Mouse (Mus musculus) liver, embryonic 15.5 days (tissue): ENCODE results near the gene 1700011L22Rik. TPM values are rescaled to one million over a fixed set of nuclear protein-coding genes. Genes with fewer than 3 reads are reported as not detected.

ENCODE experiments used
- ATAC-seq: fragments of 200-750 bp; cut with Nextera tagmentation; 2 replicates; pipeline ENCODE4 v1.8.0; 2017; ENCODE audit warnings: moderate number of reproducible peaks, mild to moderate bottlenecking, moderate library complexity; ENCODE audit not compliant: insufficient read depth
- H3K27ac ChIP-seq: fragments of 300-500 bp; sonication (generic); replicated peaks from 2 replicates; pipeline ENCODE4 v1.5.1; 2015; ENCODE audit warnings: mild to moderate bottlenecking, inconsistent platforms
- H3K27me3 ChIP-seq: fragments of 300-500 bp; sonication (generic); 2 replicates; pipeline ENCODE4 v1.6.1; 2015; ENCODE audit warnings: mild to moderate bottlenecking, inconsistent platforms
- H3K36me3 ChIP-seq: fragments of 300-500 bp; sonication (generic); replicated peaks from 2 replicates; pipeline ENCODE4 v1.6.1; 2015; ENCODE audit warnings: moderate library complexity, mild to moderate bottlenecking, inconsistent platforms
- H3K4me1 ChIP-seq: fragments of 300-500 bp; sonication (generic); replicated peaks from 2 replicates; pipeline ENCODE4 v1.6.1; 2015; ENCODE audit warnings: inconsistent platforms
- H3K4me2 ChIP-seq: fragments of 300-500 bp; sonication (generic); 2 replicates; pipeline ENCODE4 v1.6.1; 2015; ENCODE audit warnings: moderate library complexity, mild to moderate bottlenecking, inconsistent platforms
- H3K4me3 ChIP-seq: fragments of 300-500 bp; sonication (generic); replicated peaks from 2 replicates; pipeline ENCODE4 v1.5.1; 2015; ENCODE audit warnings: mild to moderate bottlenecking, inconsistent platforms
- H3K9ac ChIP-seq: fragments of 300-500 bp; sonication (generic); 2 replicates; pipeline ENCODE4 v1.6.1; 2015; ENCODE audit warnings: moderate library complexity, mild to moderate bottlenecking, inconsistent platforms
- H3K9me3 ChIP-seq: fragments of 300-500 bp; sonication (generic); replicated peaks from 2 replicates; pipeline ENCODE4 v1.6.1; 2016; ENCODE audit warnings: inconsistent platforms
- WGBS: fragments of 180-500 bp; shearing (Covaris S2); methylation state at CpG from one replicate; pipeline ENCODE4 v1.1.7; 2015; ENCODE audit warnings: mixed read lengths; ENCODE audit not compliant: insufficient replicate concordance; 5-methylcytosine and 5-hydroxymethylcytosine counted together
- polyA plus RNA-seq: library from polyadenylated mRNA; unstranded; fragments of >200 nt; fragmentation: Nextera tagmentation; extraction: Ambion mirVana; gene quantifications from 2 replicates; pipeline ENCODE4 v1.2.1, GENCODE M21; 2015

Gene 1700011L22Rik
- polyA plus RNA-seq: not detected in 2 replicates

DNA sequence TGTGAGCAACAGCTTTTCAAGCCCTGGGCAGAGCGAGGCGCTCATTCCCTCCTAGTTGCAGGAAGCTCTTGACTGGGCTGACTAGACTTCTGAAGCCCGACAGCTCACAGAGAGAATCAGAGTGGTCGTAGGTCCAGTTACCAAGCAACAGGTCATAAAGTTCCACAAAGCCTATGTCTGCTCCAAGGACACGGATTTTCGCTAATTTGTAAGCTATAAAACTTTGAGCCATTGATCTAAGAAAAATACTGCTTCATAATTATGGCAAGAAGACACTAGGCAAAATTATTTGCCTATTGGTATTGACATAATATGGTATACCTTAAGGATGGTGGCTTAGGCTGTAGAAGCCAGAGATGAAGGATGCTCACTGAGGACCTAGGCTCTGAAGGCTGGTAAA is at the start of gene 1700011L22Rik:
TSS of gene 1700011L22Rik (minus strand) at position 101 of the 400 bp plus-strand sequence.
- Histone ChIP-seq H3K36me3 (no peaks in the 10 kb centered on the region), H3K4me2 (no peak within 1 kb of the TSS), H3K27ac (no peak within 1 kb of the TSS), H3K9me3 (no peaks in the 10 kb centered on the region), H3K9ac (no peak within 1 kb of the TSS), H3K4me1 (no peaks in the 10 kb centered on the region), H3K4me3 (no peak within 1 kb of the TSS), H3K27me3 (no peaks in the 10 kb centered on the region)
- ATAC-seq: no peak
- 61% methylated on average over 6 of the region's 6 CpGs for WGBS

- Histone ChIP-seq H3K4me3 (no peak overlapping the region), H3K27me3 (no peaks in the 10 kb centered on the region), H3K4me2 (no peak overlapping the region), H3K9ac (no peak overlapping the region), H3K27ac (no peak overlapping the region), H3K9me3 (no peaks in the 10 kb centered on the region), H3K36me3 (no peaks in the 10 kb centered on the region), H3K4me1 (peaks cover 19% of the 10 kb centered on the region)
- WGBS: 42% methylated on average over 3 of the region's 3 CpGs
- no peak for ATAC-seq
Observed at GRCm38 (mm10) chr8:79297763-79298162, 49.4 kb upstream of the 1700011L22Rik start.

DNA sequence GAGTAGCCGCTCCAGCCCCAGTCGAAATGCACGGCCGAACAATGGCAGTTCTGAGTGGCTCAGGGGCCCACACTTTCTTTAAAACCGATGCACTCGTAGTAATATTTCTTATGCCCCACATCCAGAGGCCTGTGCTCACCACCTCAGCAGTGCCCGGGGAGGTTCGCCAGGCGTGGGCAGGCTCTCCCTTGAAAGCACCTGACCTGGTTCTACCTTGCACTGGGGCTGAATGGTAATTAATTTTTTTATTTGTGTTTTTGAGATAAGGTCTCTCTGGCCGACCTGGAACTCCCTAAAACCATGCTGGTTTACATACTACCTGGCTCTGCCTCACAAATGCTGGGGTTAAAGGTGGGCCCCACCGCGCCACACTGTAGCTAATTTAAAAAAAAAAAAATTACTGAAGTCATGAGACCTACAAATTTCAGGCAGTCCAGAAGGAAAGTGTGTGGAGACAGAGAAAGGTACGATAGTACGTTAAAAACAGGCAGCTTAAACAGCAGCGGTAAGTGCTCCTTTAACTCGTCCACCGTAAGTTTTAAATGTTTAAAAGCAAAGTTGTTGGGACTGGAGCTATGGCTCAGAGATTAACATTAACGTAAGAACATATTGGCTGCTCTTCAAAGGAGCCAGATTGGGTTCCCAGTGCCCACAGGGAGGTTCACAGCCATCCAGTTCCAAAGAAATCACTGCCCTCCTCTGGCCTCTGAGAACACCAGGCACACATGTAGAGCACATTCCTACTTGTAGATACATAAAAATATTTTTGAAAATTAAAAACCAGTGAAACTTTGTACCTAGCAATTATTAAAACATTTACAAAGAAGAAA is 47.1 kb upstream of the 1700011L22Rik start:
- H3K36me3 ChIP-seq: no peaks in the 10 kb centered on the region
- peak overlapping the region; percentile 84 for H3K27ac ChIP-seq
- H3K27me3 ChIP-seq: no peaks in the 10 kb centered on the region
- ATAC-seq: no peak
- H3K9ac ChIP-seq: peak overlapping the region; percentile 86
- H3K4me3 ChIP-seq: peak overlapping the region; percentile 78
- H3K4me2 ChIP-seq: peak overlapping the region; percentile 95
- peaks cover 20% of the 10 kb centered on the region for H3K4me1 ChIP-seq
- no peaks in the 10 kb centered on the region for H3K9me3 ChIP-seq
- 12% methylated on average over 18 of the region's 18 CpGs for WGBS

DNA sequence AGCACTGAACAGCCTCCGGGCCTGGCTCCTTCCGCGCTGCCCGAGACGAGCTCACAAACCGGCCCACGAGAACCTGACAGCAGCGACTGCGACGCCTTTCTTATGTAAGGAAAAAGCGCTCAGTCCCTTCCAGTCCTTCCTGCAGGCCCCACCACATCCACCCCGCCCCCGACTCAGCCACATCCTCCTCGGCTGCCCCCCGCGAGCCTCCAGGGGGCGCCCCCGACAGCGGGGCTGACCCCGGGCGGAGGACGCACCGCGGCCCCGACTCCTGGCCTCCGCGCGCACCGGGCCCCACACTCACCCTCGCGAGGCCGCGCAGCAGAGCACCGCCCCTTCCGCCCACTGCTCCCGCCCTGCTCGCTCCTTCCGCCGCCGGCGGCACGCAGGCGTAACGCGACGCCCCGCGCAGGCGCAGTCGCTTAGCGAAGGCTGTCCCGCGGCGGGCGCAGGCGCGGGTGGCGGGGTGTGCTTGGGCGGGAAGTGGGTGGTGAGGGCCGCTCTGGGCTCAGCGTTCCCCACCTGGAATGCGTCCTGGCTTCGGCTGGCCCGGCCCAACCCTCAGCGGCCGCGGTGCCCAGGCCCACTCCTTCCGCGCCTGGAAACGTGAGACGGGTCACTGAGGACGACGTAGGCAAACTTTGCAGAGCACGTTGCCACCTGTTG is 46.4 kb upstream of the 1700011L22Rik start, which contains the start of gene Mmaa:
TSS of gene Mmaa (minus strand) at position 328 of the 666 bp plus-strand sequence.
- ATAC-seq: peak; percentile 100
- H3K36me3 ChIP-seq: no peaks in the 10 kb centered on the region
- H3K9me3 ChIP-seq: no peaks in the 10 kb centered on the region
- H3K4me2 ChIP-seq: peak within 1 kb of the TSS; percentile 95
- H3K4me3 ChIP-seq: peak within 1 kb of the TSS; percentile 78
- WGBS: under 1% methylated on average over 74 of the region's 74 CpGs
- no peaks in the 10 kb centered on the region for H3K27me3 ChIP-seq
- H3K27ac ChIP-seq: peak within 1 kb of the TSS; percentile 84
- H3K4me1 ChIP-seq: peaks cover 20% of the 10 kb centered on the region
- peak within 1 kb of the TSS; percentile 86 for H3K9ac ChIP-seq

DNA sequence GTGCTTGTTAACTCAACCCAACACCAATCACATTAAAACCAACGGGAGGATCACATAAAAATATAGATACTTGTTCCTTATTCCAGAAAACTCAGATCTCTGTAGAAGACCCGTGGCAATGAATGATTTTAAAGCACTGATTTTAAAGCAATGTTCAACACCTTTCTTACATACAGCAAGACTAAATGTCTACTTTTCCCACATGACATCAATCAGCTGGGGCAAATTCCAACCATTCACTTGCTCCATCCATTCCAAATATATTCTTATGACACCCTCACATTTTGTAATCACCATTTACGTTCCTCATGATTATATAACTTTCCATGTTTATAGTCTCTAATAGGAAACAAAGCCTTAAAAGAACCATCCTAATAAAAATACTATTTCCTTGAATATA is 45.5 kb upstream of the 1700011L22Rik start:
- 0 out of 2 replicates have a peak overlapping the region, but pooled peaks have one; percentile 21 for H3K9ac ChIP-seq
- H3K27me3 ChIP-seq: no peaks in the 10 kb centered on the region
- no peak for ATAC-seq
- H3K4me3 ChIP-seq: peak overlapping the region; percentile 78
- no peak overlapping the region for H3K27ac ChIP-seq
- H3K4me1 ChIP-seq: peaks cover 20% of the 10 kb centered on the region
- H3K36me3 ChIP-seq: no peaks in the 10 kb centered on the region
- no peaks in the 10 kb centered on the region for H3K9me3 ChIP-seq
- H3K4me2 ChIP-seq: peak overlapping the region; percentile 95
- 48% methylated on average over 3 of the region's 3 CpGs for WGBS

DNA sequence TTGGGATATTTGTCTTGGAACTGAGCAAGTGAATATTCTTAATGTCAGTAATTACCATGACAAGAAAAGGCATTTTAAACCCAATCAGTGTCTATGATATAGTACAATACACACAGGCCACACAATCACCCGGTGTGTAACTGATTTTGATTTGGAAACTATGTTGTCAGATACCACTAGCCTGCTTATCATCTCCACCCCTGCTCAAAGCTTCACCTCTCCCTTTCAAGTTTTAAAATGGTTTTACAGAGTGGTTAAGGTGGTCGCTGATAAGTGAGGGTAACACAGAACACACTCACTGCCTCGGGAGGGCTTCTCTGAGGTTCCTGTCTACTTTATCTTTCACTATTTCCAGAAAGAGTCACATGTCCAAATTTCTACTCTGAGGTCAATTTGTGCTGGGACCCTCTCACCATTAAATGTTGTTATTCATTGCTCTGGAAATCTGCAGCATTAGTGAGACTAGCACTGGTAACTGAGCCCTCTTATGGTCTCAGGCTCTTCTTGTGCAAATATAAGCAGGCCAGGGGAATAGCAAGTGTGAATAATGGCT is 44.4 kb upstream of the 1700011L22Rik start:
- H3K27me3 ChIP-seq: no peaks in the 10 kb centered on the region
- no peaks in the 10 kb centered on the region for H3K36me3 ChIP-seq
- H3K4me1 ChIP-seq: peaks cover 20% of the 10 kb centered on the region
- ATAC-seq: no peak
- WGBS: 12% methylated on average over 3 of the region's 3 CpGs
- H3K9me3 ChIP-seq: no peaks in the 10 kb centered on the region
- H3K9ac ChIP-seq: no peak overlapping the region
- H3K4me2 ChIP-seq: peak overlapping the region; percentile 95; the same call in 1 of the 2 replicates
- H3K4me3 ChIP-seq: no peak overlapping the region
- no peak overlapping the region for H3K27ac ChIP-seq

DNA sequence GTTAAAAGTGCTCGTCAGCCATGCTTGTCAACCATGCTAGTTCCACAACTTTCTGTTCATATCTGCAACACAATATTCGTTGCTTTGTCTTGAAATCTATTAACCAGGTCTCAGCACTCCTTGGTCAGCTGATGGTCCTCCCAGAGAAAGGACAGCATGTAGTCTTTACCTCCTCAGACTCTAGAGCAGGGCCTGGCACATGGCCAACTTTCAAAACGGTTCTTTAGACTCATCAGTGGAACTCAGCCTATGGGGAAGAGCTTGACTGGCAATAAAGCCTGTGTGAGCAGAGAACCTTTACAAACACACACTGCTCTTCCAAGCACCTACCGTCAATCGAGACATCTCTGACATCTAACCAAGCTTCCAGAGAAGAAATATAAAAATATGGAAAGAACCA is 41.2 kb upstream of the 1700011L22Rik start:
- Histone ChIP-seq H3K9ac (no peak overlapping the region), H3K27ac (no peak overlapping the region), H3K4me1 (peaks cover 13% of the 10 kb centered on the region), H3K27me3 (no peaks in the 10 kb centered on the region), H3K36me3 (no peaks in the 10 kb centered on the region), H3K9me3 (no peaks in the 10 kb centered on the region), H3K4me3 (no peak overlapping the region), H3K4me2 (no peak overlapping the region)
- WGBS: 62% methylated on average over 5 of the region's 5 CpGs
- no peak for ATAC-seq

GRCm38 (mm10) chr8:79288681-79289080 is 40.3 kb upstream of the 1700011L22Rik start:
- WGBS: 48% methylated on average over 2 of the region's 2 CpGs
- H3K27me3 ChIP-seq: no peaks in the 10 kb centered on the region
- H3K9me3 ChIP-seq: no peaks in the 10 kb centered on the region
- H3K27ac ChIP-seq: no peak overlapping the region
- no peaks in the 10 kb centered on the region for H3K36me3 ChIP-seq
- no peak overlapping the region for H3K4me3 ChIP-seq
- peaks cover 10% of the 10 kb centered on the region for H3K4me1 ChIP-seq
- no peak overlapping the region for H3K4me2 ChIP-seq
- no peak for ATAC-seq
- no peak overlapping the region for H3K9ac ChIP-seq

- no peak overlapping the region for H3K27ac ChIP-seq
- H3K9me3 ChIP-seq: no peaks in the 10 kb centered on the region
- H3K4me2 ChIP-seq: no peak overlapping the region
- no peaks in the 10 kb centered on the region for H3K36me3 ChIP-seq
- 61% methylated on average over 4 of the region's 4 CpGs for WGBS
- no peaks in the 10 kb centered on the region for H3K27me3 ChIP-seq
- H3K9ac ChIP-seq: no peak overlapping the region
- H3K4me3 ChIP-seq: no peak overlapping the region
- no peak for ATAC-seq
- H3K4me1 ChIP-seq: peaks cover 6% of the 10 kb centered on the region
Observed at GRCm38 (mm10) chr8:79288250-79288649, 39.9 kb upstream of the 1700011L22Rik start.

- Histone ChIP-seq H3K9ac (no peak overlapping the region), H3K27me3 (no peaks in the 10 kb centered on the region), H3K4me3 (no peak overlapping the region), H3K27ac (no peak overlapping the region), H3K36me3 (0 out of 2 replicates have a peak, but pooled peaks cover 6% of the 10 kb centered on the region), H3K4me1 (no peaks in the 10 kb centered on the region), H3K4me2 (no peak overlapping the region), H3K9me3 (no peaks in the 10 kb centered on the region)
- ATAC-seq: no peak
- 66% methylated on average over 3 of the region's 3 CpGs for WGBS
Observed at GRCm38 (mm10) chr8:79286424-79286823, 38.1 kb upstream of the 1700011L22Rik start.

GRCm38 (mm10) chr8:79284626-79285025 is 36.3 kb upstream of the 1700011L22Rik start:
- Histone ChIP-seq H3K27me3 (no peaks in the 10 kb centered on the region), H3K9me3 (no peaks in the 10 kb centered on the region), H3K36me3 (0 out of 2 replicates have a peak, but pooled peaks cover 6% of the 10 kb centered on the region), H3K4me1 (no peaks in the 10 kb centered on the region), H3K4me2 (no peak overlapping the region), H3K4me3 (no peak overlapping the region), H3K27ac (no peak overlapping the region), H3K9ac (no peak overlapping the region)
- no peak for ATAC-seq
- WGBS: 73% methylated on average over 3 of the region's 3 CpGs
